Mouse (Mus musculus) ZHBTc4 (cell line): ENCODE measurements around the gene Snx13.

ENCODE experiments used
- DNase-seq: peaks from one replicate; pipeline ENCODE4 v3.0.0-alpha.2; 2011; ENCODE audit warnings: low read depth, low spot score

Gene Snx13

GRCm38 (mm10) chr12:35046999-35047319 is at the start of gene Snx13:
Gene Snx13 (plus strand): TSS chr12:35047186.
- DNase-seq = peak; percentile 96

GRCm38 (mm10) chr12:34997597-34998182 is 49.3 kb upstream of the Snx13 start:
- DNase-seq = no peak

- DNase-seq = no peak
Measured at GRCm38 (mm10) chr12:34998778-34999467, 48.1 kb upstream of the Snx13 start.

GRCm38 (mm10) chr12:35000323-35000722 is 46.7 kb upstream of the Snx13 start:
- no peak for DNase-seq

GRCm38 (mm10) chr12:35005748-35006147 is 41.2 kb upstream of the Snx13 start:
- DNase-seq = no peak

- DNase-seq = no peak
Measured at GRCm38 (mm10) chr12:35007851-35008250, 39.1 kb upstream of the Snx13 start.

- DNase-seq = no peak
Measured at GRCm38 (mm10) chr12:35008340-35009137, 38.4 kb upstream of the Snx13 start.

- DNase-seq = no peak
Measured at GRCm38 (mm10) chr12:35011462-35011861, 35.5 kb upstream of the Snx13 start.

GRCm38 (mm10) chr12:35013950-35014349 is 33.0 kb upstream of the Snx13 start:
- DNase-seq = no peak

GRCm38 (mm10) chr12:35016056-35016455 is 30.9 kb upstream of the Snx13 start:
- DNase-seq = no peak

GRCm38 (mm10) chr12:35016481-35017250 is 30.3 kb upstream of the Snx13 start:
- DNase-seq = no peak

- no peak for DNase-seq
Measured at GRCm38 (mm10) chr12:35018679-35019237, 28.2 kb upstream of the Snx13 start.

GRCm38 (mm10) chr12:35021285-35021684 is 25.7 kb upstream of the Snx13 start:
- DNase-seq = no peak

- DNase-seq = no peak
Measured at GRCm38 (mm10) chr12:35022066-35022465, 24.9 kb upstream of the Snx13 start.

- no peak for DNase-seq
Measured at GRCm38 (mm10) chr12:35025916-35026432, 21.0 kb upstream of the Snx13 start.

GRCm38 (mm10) chr12:35027533-35027932 is 19.5 kb upstream of the Snx13 start:
- DNase-seq = no peak

GRCm38 (mm10) chr12:35038668-35039570 is 8.1 kb upstream of the Snx13 start:
- DNase-seq = no peak

- no peak for DNase-seq
Measured at GRCm38 (mm10) chr12:35039571-35039936, 7.4 kb upstream of the Snx13 start.

- no peak for DNase-seq
Measured at GRCm38 (mm10) chr12:35041964-35042363, 5.0 kb upstream of the Snx13 start.

GRCm38 (mm10) chr12:35046310-35046998 is 532 bp upstream of the Snx13 start:
- peak; percentile 84 for DNase-seq
